Mouse (Mus musculus) megakaryocyte, embryonic 14.5 days (primary cell): ENCODE measurements around the gene Adamts7.

Source experiments
- FLI1 ChIP-seq: IDR thresholded peaks from 2 replicates; pipeline ENCODE4 v1.6.1; 2012; ENCODE audit warnings: low read length, inconsistent platforms, mixed read lengths
- GATA1 ChIP-seq: IDR thresholded peaks from 3 replicates; pipeline ENCODE4 v1.6.1; 2012; ENCODE audit warnings: mixed read lengths, low read length, inconsistent platforms, borderline replicate concordance

DNA sequence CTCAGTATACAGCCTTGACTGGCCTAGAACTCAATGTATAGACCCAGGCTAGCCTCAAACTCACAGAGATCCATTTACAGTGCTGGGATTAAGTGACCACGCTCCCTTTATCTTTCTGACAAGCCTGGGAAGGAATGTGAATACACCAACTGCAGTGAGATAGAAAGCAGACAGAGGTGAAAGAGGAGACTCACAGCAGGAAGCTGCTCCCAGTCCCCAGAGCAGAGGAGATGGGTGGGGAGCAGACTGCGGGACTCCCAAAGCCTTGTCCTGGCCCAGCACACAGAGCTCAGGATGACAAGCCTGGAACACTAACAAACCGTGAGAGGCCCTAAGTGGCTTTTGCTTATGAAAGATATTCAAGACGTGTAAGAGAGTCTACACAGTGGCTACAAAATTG lies 54.6 kb downstream of the Adamts7 start:
- no peak for TF ChIP-seq FLI1
- no peak for TF ChIP-seq GATA1
